Mouse (Mus musculus) R1 (cell line): ENCODE measurements at regions not wholly inside any gene's neighbourhood (a gene's known extent, or its start where the extent isn't known, plus 50 kb on each side); places are given as distances from the start of the nearest gene placed in this dataset.

Experiments used
- DNase-seq: peaks from one replicate; pipeline ENCODE4 v3.0.0-alpha.2; 2018; ENCODE audit warnings: low read depth, low spot score

- DNase-seq, result no peak
Observed at GRCm38 (mm10) chr1:55983522-55984066, 577.9 kb downstream of the Plcl1 start.

- no peak for DNase-seq
Observed at GRCm38 (mm10) chr1:55997074-55997473, 591.4 kb downstream of the Plcl1 start.
